Mouse (Mus musculus) liver, embryonic 14.5 days (tissue): ENCODE measurements around the gene Taar8b. TPM values are rescaled to one million over a fixed set of nuclear protein-coding genes. Genes with fewer than 3 reads are reported as not detected.
A peak's percentile ranks its signal among the peaks of the same experiment; 100 is the strongest.

Source experiments
- ATAC-seq: fragments of 200-750 bp; cut with Nextera tagmentation; 2 replicates; pipeline ENCODE4 v1.8.0; 2017; ENCODE audit warnings: moderate number of reproducible peaks, mild to moderate bottlenecking, moderate library complexity; ENCODE audit not compliant: insufficient read depth
- DNase-seq, 3 experiments: peaks; one replicate each; pipeline ENCODE4 v3.0.0-alpha.2; 2012 to 2013; ENCODE audit warnings: low read depth in 3 of 3, low spot score in 3 of 3
- H3K27ac ChIP-seq: fragments of 300-500 bp; sonication (generic); 2 replicates; pipeline ENCODE4 v1.5.1; 2014; ENCODE audit warnings: moderate library complexity, mild to moderate bottlenecking, control low read depth, inconsistent platforms
- H3K27me3 ChIP-seq: fragments of 300-500 bp; sonication (generic); 2 replicates; pipeline ENCODE4 v1.6.1; 2014; ENCODE audit warnings: mild to moderate bottlenecking, low read length, moderate library complexity; ENCODE audit not compliant: control insufficient read depth, insufficient read depth
- H3K36me3 ChIP-seq: fragments of 300-500 bp; sonication (generic); replicated peaks from 2 replicates; pipeline ENCODE4 v1.6.1; 2014; ENCODE audit warnings: low read depth; ENCODE audit not compliant: control insufficient read depth, insufficient read depth
- H3K4me1 ChIP-seq, 2 experiments: fragments of 200-500 bp in 1 of 2; fragments of 300-500 bp in 1 of 2; sonication (generic) in 1 of 2; replicated peaks; 2 replicates each; pipeline ENCODE4 v1.6.1; 2012 to 2014; ENCODE audit warnings: antibody characterized with exemption in 1 of 2, inconsistent platforms in 1 of 2, low read length in 1 of 2; ENCODE audit not compliant: control insufficient read depth in 2 of 2, insufficient read depth in 2 of 2
- H3K4me2 ChIP-seq: fragments of 300-500 bp; sonication (generic); 2 replicates; pipeline ENCODE4 v1.6.1; 2014; ENCODE audit warnings: low read depth, mild to moderate bottlenecking, control low read depth, moderate library complexity
- H3K4me3 ChIP-seq, 2 experiments: fragments of 200-500 bp in 1 of 2; fragments of 300-500 bp in 1 of 2; sonication (generic) in 1 of 2; 2 replicates each; pipeline ENCODE4 v1.5.1; 2012 to 2014; ENCODE audit warnings: low read depth in 2 of 2, low read length in 2 of 2, mild to moderate bottlenecking in 2 of 2, control low read depth in 1 of 2, inconsistent platforms in 1 of 2, moderate library complexity in 1 of 2; ENCODE audit not compliant: insufficient read depth in 1 of 2
- H3K9ac ChIP-seq: fragments of 300-500 bp; sonication (generic); replicated peaks from 2 replicates; pipeline ENCODE4 v1.6.1; 2014; ENCODE audit warnings: mild to moderate bottlenecking, control low read depth, moderate library complexity
- H3K9me3 ChIP-seq: fragments of 300-500 bp; sonication (generic); 2 replicates; pipeline ENCODE4 v1.6.1; 2016; ENCODE audit warnings: low read length, mixed read lengths; ENCODE audit not compliant: control insufficient read depth
- CTCF ChIP-seq: IDR thresholded peaks from 2 replicates; pipeline ENCODE4 v1.5.1; 2016; ENCODE audit warnings: antibody characterized with exemption, low read depth, control low read depth
- EP300 ChIP-seq: IDR thresholded peaks from 2 replicates; pipeline ENCODE4 v1.6.1; 2016; ENCODE audit warnings: antibody characterized with exemption, low read depth
- WGBS: fragments of 180-500 bp; shearing (Covaris S2); extraction: QIAGEN DNeasy Blood & Tissue Kit; methylation state at CpG from one replicate; pipeline ENCODE4 v1.1.7; 2014; ENCODE audit not compliant: insufficient replicate concordance; 5-methylcytosine and 5-hydroxymethylcytosine counted together
- polyA plus RNA-seq, 2 experiments: library from polyadenylated mRNA; depleted of rRNA in 1 of 2; stranded (reverse) in 1 of 2; unstranded in 1 of 2; fragments of >200 nt; fragmentation: Nextera tagmentation in 1 of 2; extraction: Ambion mirVana in 1 of 2; gene quantifications; 2 replicates each; pipeline versions ENCODE4 v1.2.1 to v1.2.3; 2012 to 2014

Taar8b gene
- polyA plus RNA-seq, 2 experiments: not detected

GRCm38 (mm10) chr10:24058986-24059385 is 33.1 kb downstream of the Taar8b start:
- no peak overlapping the region for H3K4me3 ChIP-seq
- TF ChIP-seq EP300 (no peak), CTCF (no peak)
- H3K9me3 ChIP-seq: no peaks in the 10 kb centered on the region
- H3K27ac ChIP-seq: no peak overlapping the region
- H3K4me1 ChIP-seq: no peaks in the 10 kb centered on the region
- ATAC-seq: no peak
- H3K9ac ChIP-seq: no peak overlapping the region
- H3K27me3 ChIP-seq: no peaks in the 10 kb centered on the region
- no peaks in the 10 kb centered on the region for H3K36me3 ChIP-seq
- WGBS: 37% methylated on average over 3 of the region's 3 CpGs
- no peak overlapping the region for H3K4me2 ChIP-seq
- no peak for DNase-seq

DNA sequence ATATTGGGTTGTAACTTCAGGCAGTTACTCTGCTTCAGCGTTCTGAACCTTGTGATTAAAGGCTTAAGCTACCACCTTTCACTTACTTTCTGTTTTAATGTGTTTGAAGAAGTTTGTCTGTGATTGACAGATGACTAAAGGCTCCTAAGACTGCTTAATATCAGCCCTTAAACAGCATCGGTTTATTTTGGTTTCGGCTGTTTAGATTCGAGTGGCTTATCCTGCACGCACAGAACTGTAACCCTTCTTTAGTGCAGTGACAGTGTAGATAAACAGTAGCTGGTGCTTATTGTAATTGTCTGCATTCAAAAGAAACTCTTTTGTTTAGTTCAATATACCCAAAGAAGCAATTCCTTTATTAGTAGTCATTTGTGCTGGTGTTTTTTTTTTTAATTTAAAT is 40.1 kb downstream of the Taar8b start:
- no peak overlapping the region for H3K9ac ChIP-seq
- no peaks in the 10 kb centered on the region for H3K27me3 ChIP-seq
- ATAC-seq (peak; percentile 80), DNase-seq (peak in 2 of 3 experiments; percentile 9 to 27)
- 29% methylated on average over 5 of the region's 5 CpGs for WGBS
- no peaks in the 10 kb centered on the region for H3K4me1 ChIP-seq
- no peak overlapping the region for H3K27ac ChIP-seq
- H3K36me3 ChIP-seq: no peaks in the 10 kb centered on the region
- H3K4me2 ChIP-seq: no peak overlapping the region
- no peaks in the 10 kb centered on the region for H3K9me3 ChIP-seq
- TF ChIP-seq EP300 (peak; percentile 75), CTCF (no peak)
- H3K4me3 ChIP-seq: no peak overlapping the region

GRCm38 (mm10) chr10:24049210-24049609 is 42.9 kb downstream of the Taar8b start, which contains the start of gene Taar7f:
TSS of gene Taar7f (plus strand) at chr10:24049510.
- DNase-seq (no peak), ATAC-seq (no peak)
- no peak within 1 kb of the TSS for H3K4me3 ChIP-seq
- no peak within 1 kb of the TSS for H3K9ac ChIP-seq
- H3K36me3 ChIP-seq: no peaks in the 10 kb centered on the region
- no peaks in the 10 kb centered on the region for H3K9me3 ChIP-seq
- no peaks in the 10 kb centered on the region for H3K27me3 ChIP-seq
- no peaks in the 10 kb centered on the region for H3K4me1 ChIP-seq
- no peak within 1 kb of the TSS for H3K27ac ChIP-seq
- TF ChIP-seq EP300: no peak
- TF ChIP-seq CTCF: no peak
- no peak within 1 kb of the TSS for H3K4me2 ChIP-seq

Other genes with a start within 250 kb of the Taar8b start
- 0.34 and 0.59 TPM in 2 replicates for gene Vnn3, start 240.8 kb downstream of the Taar8b start, polyA plus RNA-seq (2012; rRNA removed)
- 0.86 and 1.1 TPM in 2 replicates for gene Vnn3, start 240.8 kb downstream of the Taar8b start, polyA plus RNA-seq (2014; fragmentation: Nextera tagmentation; extraction: Ambion mirVana)
- gene Vnn1, start 197.6 kb downstream of the Taar8b start, polyA plus RNA-seq (2012; rRNA removed): 0.76 and 1.2 TPM in 2 replicates
- 1.2 and 1.7 TPM in 2 replicates for gene Vnn1, start 197.6 kb downstream of the Taar8b start, polyA plus RNA-seq (2014; fragmentation: Nextera tagmentation; extraction: Ambion mirVana)
- not detected in 2 replicates for gene Taar1, start 171.9 kb downstream of the Taar8b start, polyA plus RNA-seq (2012; rRNA removed)
- not detected in 2 replicates for gene Taar1, start 171.9 kb downstream of the Taar8b start, polyA plus RNA-seq (2014; fragmentation: Nextera tagmentation; extraction: Ambion mirVana)
- gene Taar2, start 153.7 kb downstream of the Taar8b start, polyA plus RNA-seq (2012; rRNA removed): not detected in 2 replicates
- not detected in 2 replicates for gene Taar2, start 153.7 kb downstream of the Taar8b start, polyA plus RNA-seq (2014; fragmentation: Nextera tagmentation; extraction: Ambion mirVana)
- gene Taar3, start 142.7 kb downstream of the Taar8b start, polyA plus RNA-seq (2012; rRNA removed): not detected in 2 replicates
- gene Taar3, start 142.7 kb downstream of the Taar8b start, polyA plus RNA-seq (2014; fragmentation: Nextera tagmentation; extraction: Ambion mirVana): not detected in 2 replicates
- not detected in 2 replicates for gene Taar4, start 131.8 kb downstream of the Taar8b start, polyA plus RNA-seq (2012; rRNA removed)
- gene Taar4, start 131.8 kb downstream of the Taar8b start, polyA plus RNA-seq (2014; fragmentation: Nextera tagmentation; extraction: Ambion mirVana): not detected in 2 replicates
- not detected in 2 replicates for gene Taar5, start 121.6 kb downstream of the Taar8b start, polyA plus RNA-seq (2012; rRNA removed)
- not detected in 2 replicates for gene Taar5, start 121.6 kb downstream of the Taar8b start, polyA plus RNA-seq (2014; fragmentation: Nextera tagmentation; extraction: Ambion mirVana)
- gene Taar6, start 106.6 kb downstream of the Taar8b start, polyA plus RNA-seq (2012; rRNA removed): not detected in 2 replicates
- not detected in 2 replicates for gene Taar6, start 106.6 kb downstream of the Taar8b start, polyA plus RNA-seq (2014; fragmentation: Nextera tagmentation; extraction: Ambion mirVana)
- not detected in 2 replicates for gene Taar7a, start 98.8 kb downstream of the Taar8b start, polyA plus RNA-seq (2012; rRNA removed)
- not detected in 2 replicates for gene Taar7a, start 98.8 kb downstream of the Taar8b start, polyA plus RNA-seq (2014; fragmentation: Nextera tagmentation; extraction: Ambion mirVana)
- gene Taar7b, start 92.4 kb downstream of the Taar8b start, polyA plus RNA-seq (2012; rRNA removed): not detected in 2 replicates
- not detected in 2 replicates for gene Taar7b, start 92.4 kb downstream of the Taar8b start, polyA plus RNA-seq (2014; fragmentation: Nextera tagmentation; extraction: Ambion mirVana)
- gene Taar7d, start 65.1 kb downstream of the Taar8b start, polyA plus RNA-seq (2012; rRNA removed): 0.05 TPM in 1 of 2 replicates, not detected in the other
- not detected in 2 replicates for gene Taar7d, start 65.1 kb downstream of the Taar8b start, polyA plus RNA-seq (2014; fragmentation: Nextera tagmentation; extraction: Ambion mirVana)
- gene Taar7e, start 54.7 kb downstream of the Taar8b start, polyA plus RNA-seq (2012; rRNA removed): not detected in 2 replicates
- gene Taar7e, start 54.7 kb downstream of the Taar8b start, polyA plus RNA-seq (2014; fragmentation: Nextera tagmentation; extraction: Ambion mirVana): not detected in 2 replicates
- gene Taar7f, start 42.8 kb downstream of the Taar8b start, polyA plus RNA-seq (2012; rRNA removed): not detected in 2 replicates
- gene Taar7f, start 42.8 kb downstream of the Taar8b start, polyA plus RNA-seq (2014; fragmentation: Nextera tagmentation; extraction: Ambion mirVana): not detected in 2 replicates
- not detected in 2 replicates for gene Taar8a, start 15.8 kb downstream of the Taar8b start, polyA plus RNA-seq (2012; rRNA removed)
- not detected in 2 replicates for gene Taar8a, start 15.8 kb downstream of the Taar8b start, polyA plus RNA-seq (2014; fragmentation: Nextera tagmentation; extraction: Ambion mirVana)
- gene Taar8c, start 9.6 kb upstream of the Taar8b start, polyA plus RNA-seq (2012; rRNA removed): not detected in 2 replicates
- not detected in 2 replicates for gene Taar8c, start 9.6 kb upstream of the Taar8b start, polyA plus RNA-seq (2014; fragmentation: Nextera tagmentation; extraction: Ambion mirVana)
- not detected in 2 replicates for gene Taar9, start 17.2 kb upstream of the Taar8b start, polyA plus RNA-seq (2012; rRNA removed)
- not detected in 2 replicates for gene Taar9, start 17.2 kb upstream of the Taar8b start, polyA plus RNA-seq (2014; fragmentation: Nextera tagmentation; extraction: Ambion mirVana)
- gene Stx7, start 57.0 kb upstream of the Taar8b start, polyA plus RNA-seq (2012; rRNA removed): 8.9 and 20.3 TPM in 2 replicates
- 30.0 and 32.2 TPM in 2 replicates for gene Stx7, start 57.0 kb upstream of the Taar8b start, polyA plus RNA-seq (2014; fragmentation: Nextera tagmentation; extraction: Ambion mirVana)
- gene Moxd1, start 131.2 kb upstream of the Taar8b start, polyA plus RNA-seq (2012; rRNA removed): 0.08 and 0.12 TPM in 2 replicates
- 0.15 TPM in 1 of 2 replicates, not detected in the other for gene Moxd1, start 131.2 kb upstream of the Taar8b start, polyA plus RNA-seq (2014; fragmentation: Nextera tagmentation; extraction: Ambion mirVana)